Mouse (Mus musculus) liver, postnatal 0 days (tissue): ENCODE results near the gene Por.

Experiments
- CTCF ChIP-seq: sonication (generic); IDR thresholded peaks from 2 replicates; pipeline ENCODE4 v1.5.1; 2016; ENCODE audit warnings: antibody characterized with exemption, low read depth
- EP300 ChIP-seq: IDR thresholded peaks from 2 replicates; pipeline ENCODE4 v1.6.1; 2016; ENCODE audit warnings: antibody characterized with exemption, low read depth, mild to moderate bottlenecking

- TF ChIP-seq CTCF (no peak), EP300 (no peak)
Observed at GRCm38 (mm10) chr5:135772519-135772918, 102.7 kb downstream of the Por start.
